Mouse (Mus musculus) adipocyte (in vitro differentiated cells): ENCODE data around the gene Nfe2l3.
"Not testable (repeated sequence)": the region's sequence is repeated elsewhere in the genome, so short reads cannot be mapped to it uniquely, and the experiment has no call there.

Source experiments
- DNase-seq: peaks from one replicate; pipeline ENCODE4 v3.0.0-alpha.2; 2016; ENCODE audit warnings: low spot score

Gene Nfe2l3

DNA sequence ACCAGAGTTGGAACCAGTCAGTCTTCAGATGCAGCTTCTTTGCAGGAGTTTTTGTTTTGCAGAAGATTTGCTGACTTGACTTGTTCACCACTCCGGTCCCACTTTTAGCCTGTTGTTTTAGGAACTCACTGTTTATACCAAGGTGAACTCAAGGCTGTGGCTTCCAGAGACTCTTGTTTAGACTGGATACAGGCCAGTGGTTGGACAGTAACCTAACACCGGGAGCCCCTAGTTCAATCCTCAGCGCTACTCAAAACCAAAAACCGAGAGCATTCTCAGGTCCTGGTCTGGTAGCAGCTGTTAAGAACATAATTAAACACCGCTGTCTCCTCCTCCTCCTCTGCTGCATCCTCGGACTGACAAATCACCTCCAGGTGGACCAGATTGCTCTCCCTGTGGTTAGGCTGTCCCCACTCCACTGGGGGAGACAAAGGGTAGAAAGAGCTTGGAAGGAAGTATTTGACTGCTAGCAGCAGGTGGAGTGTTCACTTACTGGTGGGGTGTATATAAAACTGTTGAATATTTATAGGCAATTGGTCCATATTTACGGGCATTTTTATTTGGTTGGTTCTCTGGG is 20.5 kb downstream of the Nfe2l3 start:
- DNase-seq: no peak

DNA sequence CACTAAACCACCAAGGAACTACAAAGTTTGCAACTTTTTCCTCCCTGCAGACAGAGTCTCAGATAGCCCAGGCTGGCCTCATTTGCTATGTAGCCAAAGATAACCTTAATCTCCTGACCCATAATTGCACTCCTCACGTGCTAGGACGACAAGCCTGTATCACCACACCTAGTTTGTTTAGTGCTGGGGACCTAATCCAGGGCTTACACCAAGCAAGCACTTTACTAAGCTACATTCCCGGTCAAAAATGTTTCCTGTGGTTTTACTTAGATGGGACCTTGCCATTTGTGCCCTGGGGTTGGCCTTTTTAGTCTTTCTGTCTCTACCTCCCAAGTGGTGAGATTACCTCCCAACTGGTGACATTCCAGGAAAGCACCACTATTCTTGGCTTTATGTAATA is 22.5 kb downstream of the Nfe2l3 start:
- DNase-seq: no peak

DNA sequence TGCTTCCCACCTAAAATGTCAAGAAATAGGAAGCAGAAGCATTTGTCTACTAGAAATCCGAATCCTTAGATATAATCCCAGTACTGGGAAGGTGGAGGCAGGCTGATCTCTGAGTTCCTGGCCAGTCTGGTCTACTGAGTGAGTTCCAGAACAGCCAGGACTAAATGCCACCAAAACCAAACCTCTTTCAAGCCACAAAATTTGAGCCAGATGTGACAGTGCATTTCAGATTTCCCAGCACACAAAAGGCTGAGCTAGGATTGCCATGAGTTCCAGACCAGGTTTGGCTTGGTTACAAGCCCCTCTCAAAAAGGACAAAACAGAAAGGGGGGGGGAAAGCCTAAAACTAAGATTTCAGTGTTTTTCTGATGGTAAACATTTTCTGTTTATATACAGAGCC is 23.7 kb downstream of the Nfe2l3 start:
- no peak for DNase-seq

DNA sequence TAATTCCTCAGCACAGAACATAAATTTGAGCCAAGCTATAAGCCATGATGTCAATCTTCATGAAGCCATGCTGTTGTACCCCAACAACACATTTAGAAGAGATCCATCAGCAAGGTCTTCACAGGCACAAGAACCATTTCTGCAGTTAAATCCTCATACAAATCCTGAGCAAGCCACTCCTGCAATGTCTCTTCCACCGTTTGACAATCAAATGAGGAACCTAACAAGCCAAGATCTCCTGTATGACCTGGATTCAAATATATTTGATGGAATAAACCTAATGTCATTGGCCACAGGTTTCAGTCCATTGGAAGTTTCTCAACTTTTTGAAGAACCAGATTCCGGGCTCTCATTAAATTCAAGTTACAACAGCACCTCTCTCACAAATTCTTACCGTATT is 24.8 kb downstream of the Nfe2l3 start:
- no peak for DNase-seq

DNA sequence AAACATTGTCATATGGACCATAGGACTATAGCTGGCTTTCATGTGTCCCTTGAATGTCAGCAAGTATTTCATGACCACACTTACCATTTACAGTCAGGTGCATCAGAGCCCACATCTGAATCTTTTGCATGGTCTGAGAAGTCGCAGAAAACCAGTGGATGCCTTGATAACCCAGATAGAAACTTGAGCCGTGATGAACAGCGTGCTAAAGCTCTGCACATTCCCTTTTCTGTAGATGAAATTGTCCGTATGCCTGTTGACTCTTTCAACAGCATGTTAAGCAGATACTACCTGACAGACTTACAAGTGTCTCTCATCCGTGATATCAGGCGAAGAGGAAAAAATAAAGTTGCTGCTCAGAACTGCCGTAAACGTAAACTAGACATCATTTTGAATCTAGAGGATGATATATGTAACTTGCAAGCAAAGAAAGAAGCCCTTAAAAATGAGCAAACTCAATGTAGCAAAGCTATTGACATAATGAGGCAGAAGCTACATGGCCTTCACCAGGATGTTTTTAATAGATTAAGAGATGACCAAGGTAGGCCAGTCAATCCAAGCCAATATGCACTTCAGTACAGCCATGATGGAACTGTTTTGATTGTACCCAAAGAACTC is 25.4 kb downstream of the Nfe2l3 start:
- DNase-seq: no peak

DNA sequence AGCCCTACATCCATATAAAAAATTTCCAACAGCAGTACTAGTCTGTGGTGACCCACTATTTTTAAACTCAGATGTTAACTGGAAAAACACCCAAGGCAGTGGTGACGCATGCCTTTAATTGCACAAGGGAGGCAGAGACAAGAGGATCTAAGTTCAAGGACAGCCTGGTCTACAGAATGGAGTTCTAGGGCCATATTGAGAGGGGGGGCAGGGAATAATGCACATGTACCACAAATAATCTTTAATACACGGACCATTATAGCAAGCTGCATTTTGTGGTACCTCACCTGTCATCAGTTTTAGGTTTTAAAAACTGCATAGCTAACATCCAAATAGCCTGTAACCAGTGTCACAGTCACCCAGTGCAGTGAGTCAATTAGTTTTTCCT is 26.4 kb downstream of the Nfe2l3 start:
- DNase-seq: peak; percentile 47

DNA sequence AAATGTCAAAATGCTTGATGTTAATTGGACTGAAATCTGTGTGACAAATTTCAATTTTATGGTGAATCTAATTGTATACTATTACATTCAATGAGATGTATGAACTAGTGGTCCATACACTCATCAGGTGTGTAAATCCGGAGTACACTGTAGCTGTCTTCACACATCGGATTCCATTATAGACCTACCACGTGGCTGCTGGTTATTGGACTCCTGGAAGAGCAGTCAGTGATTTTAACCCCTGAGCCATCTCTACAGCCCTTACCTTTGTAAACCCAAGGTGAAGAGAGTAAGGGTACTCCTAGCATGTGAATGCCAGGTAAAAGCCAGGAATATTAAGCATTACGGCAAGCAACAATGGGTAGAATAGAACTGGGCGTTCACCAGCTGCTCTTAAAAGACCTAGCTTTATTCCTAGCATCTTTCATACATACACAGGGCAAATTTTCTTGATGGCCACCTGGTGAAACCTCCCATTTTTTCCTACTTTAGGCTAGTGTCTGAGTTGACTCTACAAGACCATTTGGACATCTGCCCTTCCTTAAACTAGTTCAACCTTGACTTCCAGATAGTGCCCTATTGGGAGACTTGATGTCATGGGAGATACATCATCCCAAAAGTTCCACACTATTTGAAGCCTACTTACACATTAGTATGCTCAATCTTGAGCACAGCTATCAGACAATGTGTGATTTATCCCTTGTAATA is 27.0 kb downstream of the Nfe2l3 start:
- peak; percentile 52 for DNase-seq

DNA sequence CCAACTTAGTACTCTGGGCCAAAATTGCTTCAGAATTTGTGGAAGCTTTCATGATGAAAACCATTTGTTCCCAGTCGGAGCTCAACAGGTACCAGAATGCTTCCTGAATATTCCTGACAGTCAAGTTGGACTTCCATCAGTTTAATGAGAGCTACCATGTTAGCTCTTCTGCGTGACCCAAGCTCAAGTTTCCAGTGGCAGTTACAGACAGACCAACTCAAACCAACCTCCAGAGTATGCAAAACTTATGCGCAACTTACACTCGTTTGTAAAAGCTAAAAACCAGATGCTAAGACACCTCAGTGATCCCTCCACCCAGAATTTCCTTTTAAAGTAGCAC is 27.5 kb downstream of the Nfe2l3 start:
- no peak for DNase-seq

DNA sequence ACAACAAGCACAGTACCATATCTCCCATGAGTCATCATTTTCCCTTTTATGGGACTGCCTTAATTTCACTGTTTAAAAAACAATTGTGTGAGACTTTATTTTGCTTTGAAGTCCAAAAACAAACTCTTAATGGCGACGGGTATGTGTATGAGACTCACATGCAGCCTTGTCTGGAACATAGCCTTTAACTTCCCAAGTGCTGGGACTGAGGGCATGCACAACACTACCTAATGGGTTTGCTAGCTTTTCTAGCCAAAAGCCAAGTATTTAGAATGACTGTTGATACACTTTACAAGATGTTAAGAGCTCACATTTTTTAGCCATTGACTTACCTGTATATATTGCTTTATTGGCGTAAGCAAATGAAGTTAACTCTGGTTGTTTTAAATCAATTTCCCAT is 27.9 kb downstream of the Nfe2l3 start:
- DNase-seq: no peak

DNA sequence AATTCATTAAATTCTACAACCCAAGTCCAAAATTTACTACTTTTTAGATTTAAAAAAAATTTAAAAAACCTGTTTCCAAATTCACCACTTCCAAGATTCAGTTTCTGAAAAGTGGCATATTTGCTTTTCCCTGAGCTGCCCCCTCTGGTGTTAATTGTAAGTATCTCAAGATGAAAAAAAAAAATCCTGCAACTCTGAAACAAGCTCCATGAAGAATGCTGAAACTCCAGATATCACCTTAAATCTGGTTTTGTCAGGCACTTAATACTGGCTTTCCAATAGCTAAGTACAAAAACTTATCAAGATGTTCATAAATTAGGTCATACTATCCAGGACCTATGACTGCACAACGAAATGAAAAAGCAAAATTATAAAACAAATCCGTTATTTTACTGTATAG is 35.2 kb downstream of the Nfe2l3 start:
- DNase-seq: peak; percentile 77

DNA sequence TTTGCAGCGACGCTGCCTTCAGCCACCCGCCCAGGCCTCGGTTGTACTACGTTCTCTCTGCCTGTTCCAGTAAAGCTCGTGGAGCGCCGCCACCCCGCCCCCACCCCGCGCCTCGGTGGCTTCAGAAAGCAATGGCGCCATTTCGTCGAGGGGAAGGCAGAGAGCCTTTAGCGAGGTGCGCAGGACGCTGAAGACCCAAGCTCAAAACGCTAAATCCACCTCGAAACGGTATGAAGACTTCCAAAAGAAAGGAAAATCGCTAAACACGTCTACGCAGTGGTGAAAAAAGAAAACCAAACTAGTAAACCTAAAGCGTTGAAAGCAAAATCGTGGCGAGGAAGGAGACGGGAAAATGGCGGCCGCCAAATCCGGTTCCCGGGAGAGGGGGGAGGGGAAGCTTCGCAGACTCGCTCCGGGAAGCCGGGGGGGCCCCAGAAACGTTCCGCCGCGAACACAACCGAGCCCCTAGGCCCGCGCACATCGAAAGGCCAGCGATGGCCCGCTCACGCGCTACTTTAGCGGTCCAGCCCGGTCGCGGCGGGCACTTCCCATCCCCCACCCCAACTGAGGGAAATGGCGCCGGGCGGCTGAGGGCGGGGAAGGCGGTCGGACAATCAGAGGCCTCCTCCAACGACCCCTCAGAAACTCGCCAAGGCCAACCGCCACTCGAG is 36.6 kb downstream of the Nfe2l3 start:
- peak; percentile 91 for DNase-seq

DNA sequence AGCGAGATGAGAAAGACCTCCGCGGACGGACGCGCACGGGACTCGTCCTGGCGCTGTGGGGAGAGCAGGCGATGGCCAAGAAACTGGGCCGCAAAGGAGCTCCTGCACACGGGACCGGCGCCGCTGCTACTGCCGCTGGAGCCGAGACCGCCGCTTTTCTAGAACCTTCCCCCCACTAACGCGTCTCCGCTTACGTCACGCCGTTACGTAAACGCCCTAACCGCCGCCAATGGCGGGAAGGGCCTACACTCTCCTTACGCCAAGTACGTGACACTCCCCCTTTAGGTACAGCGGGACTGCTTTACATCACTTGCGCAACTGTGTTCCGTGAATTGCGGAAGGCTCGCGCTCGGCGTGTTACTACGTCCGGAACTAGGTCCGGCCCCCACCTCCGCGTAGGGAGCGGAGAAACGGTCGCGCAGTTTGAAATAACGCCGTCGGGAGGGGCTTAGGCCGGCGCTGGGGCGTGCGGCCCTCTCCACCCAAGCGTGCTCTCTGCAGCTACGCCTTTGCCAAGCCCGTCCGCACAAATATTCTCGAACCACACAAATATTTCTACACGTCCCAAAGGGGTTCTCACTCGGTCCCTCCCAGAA is 37.3 kb downstream of the Nfe2l3 start, which contains the start of gene Hnrnpa2b1:
Hnrnpa2b1 (minus strand) TSS at position 180 of the 596 bp plus-strand sequence.
- DNase-seq: peak; percentile 100

DNA sequence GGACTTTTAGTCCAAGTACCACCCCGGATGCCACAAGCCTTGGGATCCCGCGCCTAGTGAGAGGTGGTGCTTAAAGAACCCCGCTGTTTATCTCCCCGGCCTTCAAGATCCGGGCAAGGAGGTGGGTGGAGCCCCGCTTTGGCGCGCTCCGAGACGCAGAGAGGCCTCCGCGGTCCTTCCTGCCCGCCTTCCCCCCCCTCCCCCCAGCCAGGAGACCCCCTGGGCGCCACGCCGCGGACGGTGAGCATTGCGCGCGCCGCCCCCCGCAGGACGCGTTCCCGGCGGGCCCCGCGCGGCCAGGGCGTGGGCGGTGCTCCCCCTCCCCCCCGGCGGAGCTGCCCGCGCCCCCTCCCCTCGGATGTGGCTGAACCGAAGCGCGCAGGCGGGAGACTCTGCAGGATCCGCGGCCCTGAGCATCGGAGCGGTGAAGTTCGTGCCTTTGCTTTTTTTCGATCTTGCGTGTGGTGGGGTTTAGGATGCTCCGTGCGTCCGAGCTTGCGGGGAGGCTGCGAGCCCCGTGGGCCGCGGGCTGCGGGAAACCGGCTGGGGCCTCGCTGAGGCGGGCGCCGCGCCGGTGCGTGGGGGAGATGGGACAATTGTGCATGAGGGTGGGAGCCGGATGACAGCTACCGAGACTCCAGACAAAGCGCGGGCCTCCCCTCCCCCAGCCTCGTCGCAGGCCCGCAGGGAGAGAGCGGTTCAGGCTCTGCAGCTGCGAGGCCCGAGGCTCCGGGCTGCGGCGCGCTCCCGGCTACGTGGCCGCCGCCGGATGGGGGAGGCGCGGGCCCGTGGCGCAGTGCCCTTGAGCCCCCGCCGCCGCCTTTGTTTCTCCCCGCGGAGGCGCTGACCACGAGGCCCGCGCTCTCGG is 38.1 kb downstream of the Nfe2l3 start, which contains the start of gene Cbx3:
Cbx3 (plus strand) TSS at position 50 of the 868 bp plus-strand sequence.
- DNase-seq: peak; percentile 58

DNA sequence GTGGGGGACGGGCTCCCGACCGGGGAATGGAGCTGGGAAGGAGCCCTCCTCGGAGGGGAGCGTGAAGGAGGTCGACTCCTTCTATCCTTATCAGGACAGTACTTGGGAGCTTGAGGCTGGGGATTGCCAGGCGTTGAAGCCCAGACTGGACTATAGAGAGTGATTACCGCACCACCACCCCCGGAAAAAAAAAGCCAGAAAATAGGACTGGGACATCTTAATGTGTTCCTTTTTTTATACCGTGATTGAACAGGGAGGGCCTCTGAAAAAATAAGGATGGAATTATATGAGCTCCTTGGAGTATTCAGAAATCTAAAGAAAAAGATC is 38.7 kb downstream of the Nfe2l3 start:
- peak; percentile 58 for DNase-seq

DNA sequence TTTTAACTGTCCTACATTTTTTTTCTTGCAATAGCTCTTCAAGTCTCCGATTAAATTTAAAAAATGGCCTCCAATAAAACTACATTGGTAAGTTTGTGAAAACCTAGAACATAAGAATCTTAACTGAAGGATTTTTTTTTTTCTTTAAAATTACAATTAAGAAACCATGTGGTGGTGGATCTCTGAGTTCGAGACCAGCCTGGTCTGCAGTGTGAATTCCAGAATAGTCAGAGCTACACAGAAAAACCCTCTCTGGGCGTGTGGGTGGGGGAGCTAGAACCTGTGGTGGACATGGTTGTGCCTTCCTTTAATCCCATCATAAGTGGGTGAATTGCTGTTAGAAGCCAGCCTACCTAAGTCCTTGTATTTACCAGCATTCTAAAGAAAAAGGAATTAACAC is 39.3 kb downstream of the Nfe2l3 start:
- peak; percentile 48 for DNase-seq

DNA sequence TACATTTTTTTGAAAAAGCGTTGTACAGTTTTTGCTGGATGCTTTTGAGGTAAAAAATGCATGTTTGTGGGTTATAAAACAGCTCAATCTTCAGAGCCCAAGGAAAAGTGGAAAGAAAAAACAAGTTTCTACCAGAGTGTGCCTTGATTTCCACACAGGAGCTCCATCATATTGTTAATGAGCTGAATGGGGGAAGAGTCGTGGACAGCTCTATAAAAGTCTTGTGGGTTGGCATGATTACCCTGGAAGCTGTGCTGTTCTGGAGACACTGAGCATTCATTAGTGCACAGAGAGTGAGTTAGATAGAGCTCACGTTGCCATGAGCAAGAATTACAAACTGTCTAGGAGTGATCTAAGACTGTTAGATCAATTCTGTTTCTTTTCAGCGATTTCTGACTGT is 39.7 kb downstream of the Nfe2l3 start:
- peak; percentile 60 for DNase-seq

DNA sequence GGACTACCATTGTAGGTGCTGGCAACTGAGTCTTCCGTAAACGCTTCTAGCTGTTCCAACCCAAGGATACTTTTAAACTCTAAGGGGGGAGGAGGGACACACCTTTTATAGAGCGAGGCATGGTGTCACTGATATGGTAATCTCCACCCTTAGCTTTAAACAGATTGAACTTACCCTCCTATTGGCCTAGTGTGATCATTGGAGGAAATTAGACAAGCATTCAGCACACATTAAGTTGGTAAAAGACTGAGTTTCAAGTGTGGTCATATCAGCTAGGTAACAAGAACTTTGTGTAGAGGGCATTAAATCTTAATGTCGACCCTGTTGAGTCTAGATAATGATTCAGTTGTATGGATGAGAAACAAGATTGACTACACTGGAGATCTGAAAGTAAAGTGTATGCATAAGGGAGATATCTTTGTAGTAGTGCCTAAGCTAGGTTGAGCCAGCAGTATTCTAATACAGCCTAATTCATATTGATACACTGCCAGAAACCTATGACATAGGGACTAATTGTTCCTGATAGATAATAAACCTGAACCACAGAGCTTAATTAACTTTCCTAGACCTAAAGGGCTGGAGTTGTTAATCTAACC is 46.8 kb downstream of the Nfe2l3 start:
- DNase-seq: no peak

DNA sequence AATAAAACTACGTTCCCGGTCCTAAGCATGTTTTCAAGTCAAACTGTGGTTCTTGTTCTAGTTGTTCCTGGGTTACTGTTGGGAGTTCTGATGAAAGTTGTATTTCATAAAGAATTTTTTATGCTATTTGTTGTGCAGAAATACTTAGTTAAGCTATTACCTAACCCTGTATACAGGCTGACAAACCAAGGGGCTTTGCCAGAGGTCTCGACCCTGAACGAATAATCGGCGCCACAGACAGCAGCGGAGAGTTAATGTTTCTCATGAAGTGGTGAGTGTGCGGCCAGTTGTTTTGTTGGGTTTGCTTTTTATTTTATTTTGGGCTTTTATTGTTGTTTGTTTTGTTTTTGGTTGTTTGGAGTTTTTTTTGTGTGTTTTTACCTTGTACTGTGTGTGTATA is 49.1 kb downstream of the Nfe2l3 start:
- DNase-seq: no peak

DNA sequence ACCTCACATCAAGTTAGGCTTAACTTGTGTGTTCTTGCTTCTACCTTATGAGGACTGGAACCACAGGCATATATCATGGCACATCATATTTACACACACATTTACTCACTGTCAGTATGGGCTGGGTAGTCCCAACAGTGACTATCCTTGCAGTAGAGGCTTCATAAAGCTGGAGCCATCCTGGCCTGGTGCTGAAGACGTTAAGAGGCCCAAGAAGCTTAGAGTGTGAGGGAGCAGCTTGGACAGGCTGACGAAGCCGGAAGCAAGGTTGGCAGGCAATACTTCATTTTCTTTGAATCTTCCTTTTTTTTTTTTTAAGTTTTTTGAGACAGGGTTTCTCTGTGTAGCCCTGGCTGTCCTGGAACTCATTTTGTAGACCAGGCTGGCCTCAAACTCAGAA is 51.4 kb downstream of the Nfe2l3 start:
- DNase-seq: no peak

DNA sequence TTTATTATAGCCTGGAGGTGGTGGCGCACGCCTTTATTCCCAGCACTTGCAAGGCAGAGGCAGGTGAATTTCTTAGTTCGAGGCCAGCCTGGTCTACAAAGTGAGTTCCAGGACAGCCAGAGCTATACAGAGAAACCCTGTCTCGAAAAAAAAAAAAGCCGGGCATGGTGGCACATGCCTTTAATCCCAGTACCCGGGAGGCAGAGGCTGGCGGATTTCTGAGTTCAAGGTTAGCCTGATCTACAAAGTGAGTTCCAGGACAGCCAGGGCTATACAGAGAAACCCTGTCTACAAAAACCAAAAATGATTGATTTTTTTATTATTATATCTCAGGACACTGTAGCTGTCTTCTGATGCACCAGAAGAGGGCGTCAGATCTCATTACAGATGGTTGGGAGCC is 52.1 kb downstream of the Nfe2l3 start:
- DNase-seq: not testable (repeated sequence)

DNA sequence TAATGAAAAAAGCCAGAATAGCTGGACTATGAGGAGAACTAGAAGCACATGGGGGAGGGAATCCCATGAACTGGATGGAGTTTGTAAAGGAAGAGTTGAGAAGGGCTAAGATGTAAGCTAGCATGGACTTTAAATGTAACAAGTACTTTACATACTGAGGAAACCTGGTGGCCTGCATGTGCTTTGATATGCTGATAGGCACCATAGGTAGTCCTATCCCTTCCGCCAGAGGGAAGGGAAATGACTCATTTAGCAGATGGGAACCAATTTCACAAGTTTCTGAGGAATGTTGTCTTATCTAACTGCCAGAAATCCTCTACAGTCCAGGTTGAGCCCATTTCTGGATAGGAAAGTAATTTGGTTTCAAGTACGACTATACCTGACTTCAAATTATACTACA is 53.2 kb downstream of the Nfe2l3 start:
- DNase-seq: no peak
